Mouse (Mus musculus) Patski (cell line): Measurements from ENCODE around the gene Ank3. TPM values are rescaled to one million over a fixed set of nuclear protein-coding genes. Genes with fewer than 3 reads are reported as not detected.
"Not testable (repeated sequence)": the region's sequence is repeated elsewhere in the genome, so short reads cannot be mapped to it uniquely, and the experiment has no call there.

Source experiments
- ATAC-seq: fragments of 100-300 bp; one replicate; pipeline ENCODE4 v1.8.0; 2021
- CTCF ChIA-PET: fragments of 350-600 bp; sonication (Branson Sonifier 250); formaldehyde crosslinking; loops from one replicate; lab custom pipeline; 2022; ENCODE audit warnings: inconsistent platforms; lab: Charles Lee
- POLR2A ChIA-PET: fragments of 350-600 bp; sonication (Branson Sonifier 250); formaldehyde crosslinking; loops from one replicate; lab custom pipeline; 2022; ENCODE audit warnings: antibody characterized with exemption, inconsistent platforms; lab: Charles Lee
- DNase-seq: peaks from one replicate; pipeline ENCODE4 v3.0.0-alpha.2; 2011; ENCODE audit warnings: low read depth, low spot score
- H3K27me3 ChIP-seq: fragments of 371-371 bp; one replicate; pipeline ENCODE4 v1.5.1; 2021
- CTCF ChIP-seq: fragments of 100-300 bp; IDR thresholded peaks from one replicate; pipeline ENCODE4 v1.5.1; 2021
- in situ Hi-C: fragments of 300-500 bp; cut with MboI; formaldehyde crosslinking; loops from 3 replicates; pipeline ENCODE4 v1.11.1; 2018; ENCODE audit warnings: low pct_unique_long_range_greater_than_20kb, mixed read lengths
- polyA plus RNA-seq: library from polyadenylated mRNA; unstranded; gene quantifications from one replicate; pipeline ENCODE4 v1.2.3, GENCODE M21; 2021

The Ank3 gene
- polyA plus RNA-seq, 1 experiment from 2014 or later: 83.2 TPM

GRCm38 (mm10) chr10:69892162-69892561 is 493.6 kb downstream of the Ank3 start:
- no peak for TF ChIP-seq CTCF
- no peak for DNase-seq
- H3K27me3 ChIP-seq: no peaks in the 10 kb centered on the region
- in situ Hi-C loops: no loop called here
- no peak for ATAC-seq
- POLR2A ChIA-PET: interaction anchor here (0.6 kb wide), 1 partner anchor 320 kb away, joined by 3 read pairs; no protein-coding TSS in a partner anchor
- CTCF ChIA-PET: interaction anchor here (1.0 to 1.1 kb wide), 2 partner anchors 10 to 19 kb away, joined by 3 read pairs; no protein-coding TSS in a partner anchor

DNA sequence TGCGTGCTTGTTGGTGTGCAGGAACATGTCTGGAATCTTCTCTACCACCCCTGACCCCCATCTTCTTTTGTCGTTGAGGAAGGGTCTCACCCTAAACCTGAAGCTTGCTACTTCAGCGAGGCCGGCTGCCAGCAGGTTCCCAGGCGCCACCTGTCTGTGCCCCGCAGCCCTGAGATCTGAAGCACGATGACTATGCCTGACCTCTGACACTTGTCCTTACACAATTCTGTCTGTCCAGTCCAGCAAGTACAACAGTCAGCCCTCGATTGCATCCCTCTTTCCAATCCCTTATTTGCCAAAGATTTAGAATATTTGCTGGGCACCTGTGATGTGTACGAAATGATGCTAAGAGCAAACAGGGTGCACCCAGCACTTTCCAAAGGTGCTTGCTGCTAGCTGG is 497.0 kb downstream of the Ank3 start:
- H3K27me3 ChIP-seq: no peaks in the 10 kb centered on the region
- in situ Hi-C loops: no loop called here
- DNase-seq (no peak), ATAC-seq (no peak)
- TF ChIP-seq CTCF: no peak
- ChIA-PET CTCF (interaction anchor here (1.2 kb wide), 1 partner anchor 20 kb away, joined by 3 read pairs; no protein-coding TSS in a partner anchor), POLR2A (no interaction called here)

- ChIA-PET CTCF (interaction anchor here (0.8 kb wide), 1 partner anchor 63 kb away, joined by 3 read pairs; no protein-coding TSS in a partner anchor), POLR2A (no interaction called here)
- DNase-seq: no peak
- in situ Hi-C loops: no loop called here
- TF ChIP-seq CTCF: no peak
- no peaks in the 10 kb centered on the region for H3K27me3 ChIP-seq
- no peak for ATAC-seq
Observed at GRCm38 (mm10) chr10:69897927-69898326, 499.4 kb downstream of the Ank3 start.

- ATAC-seq: no peak
- no peak for TF ChIP-seq CTCF
- no peaks in the 10 kb centered on the region for H3K27me3 ChIP-seq
- no peak for DNase-seq
- in situ Hi-C loops: no loop called here
- POLR2A ChIA-PET: interaction anchor here (0.6 kb wide), 1 partner anchor 871 kb away, joined by 3 read pairs; no protein-coding TSS in a partner anchor
- CTCF ChIA-PET: interaction anchor here (1.0 to 1.7 kb wide), 2 partner anchors 10 to 26 kb away, joined by 4 read pairs; no protein-coding TSS in a partner anchor
Observed at GRCm38 (mm10) chr10:69898821-69899220, 500.2 kb downstream of the Ank3 start.

- H3K27me3 ChIP-seq: no peaks in the 10 kb centered on the region
- no peak for TF ChIP-seq CTCF
- ATAC-seq: no peak
- in situ Hi-C loops: loop anchor here (25.0 kb wide), 1 partner anchor 1238 kb away; no protein-coding TSS in a partner anchor
- ChIA-PET CTCF (interaction anchor here (0.8 to 1.7 kb wide), 4 partner anchors 11 to 27 kb away, joined by 3 to 4 read pairs (median 4); no protein-coding TSS in a partner anchor), POLR2A (no interaction called here)
- DNase-seq: no peak
Observed at GRCm38 (mm10) chr10:69899788-69900187, 501.2 kb downstream of the Ank3 start.

DNA sequence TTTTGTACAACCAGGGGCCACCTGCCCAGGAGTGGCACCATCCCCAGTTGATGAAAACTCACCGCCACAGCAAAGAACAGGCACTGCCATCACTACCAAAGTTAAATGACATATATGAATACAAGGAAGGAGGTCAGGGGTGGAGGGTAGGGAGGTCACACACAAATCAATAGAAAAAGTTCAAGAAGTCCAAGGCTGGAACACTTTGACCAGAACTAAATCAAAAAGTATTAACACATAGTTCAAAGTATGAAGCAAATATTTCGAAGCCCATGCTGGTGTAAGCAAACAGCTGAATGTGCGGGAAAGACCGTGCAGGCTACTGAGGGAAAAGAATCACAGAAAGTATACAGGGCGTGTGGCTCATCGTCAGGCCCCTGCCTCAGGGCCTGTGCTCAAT is 503.5 kb downstream of the Ank3 start:
- ChIA-PET CTCF (interaction anchor here (1.6 kb wide), 1 partner anchor 13 kb away, joined by 4 read pairs; no protein-coding TSS in a partner anchor), POLR2A (interaction anchor here (1.0 kb wide), 1 partner anchor 13 kb away, joined by 3 read pairs; no protein-coding TSS in a partner anchor)
- in situ Hi-C loops: loop anchor here (25.0 kb wide), 1 partner anchor 1235 kb away; no protein-coding TSS in a partner anchor
- H3K27me3 ChIP-seq: no peaks in the 10 kb centered on the region
- TF ChIP-seq CTCF: no peak
- ATAC-seq: no peak
- no peak for DNase-seq

DNA sequence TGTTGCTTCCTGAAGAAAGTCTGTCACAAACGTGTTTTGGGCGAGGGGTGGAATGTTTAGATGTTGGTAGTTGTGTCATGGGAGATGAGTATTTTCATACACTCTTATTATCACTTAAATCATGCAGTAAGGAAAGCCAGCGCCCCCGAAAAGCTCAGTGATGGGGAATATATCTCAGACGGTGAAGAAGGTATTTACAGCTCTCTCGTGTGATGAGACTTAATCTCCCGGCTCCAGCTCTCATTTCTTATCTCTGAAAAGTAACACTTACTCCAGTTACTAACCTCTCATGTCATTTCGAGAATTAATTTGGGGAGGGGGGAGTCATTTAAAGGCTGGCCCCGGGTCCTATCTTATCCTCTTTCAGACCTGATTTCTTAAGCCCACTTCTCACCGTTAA is 505.7 kb downstream of the Ank3 start:
- no peak for DNase-seq
- no peak for TF ChIP-seq CTCF
- no peak for ATAC-seq
- ChIA-PET CTCF (no interaction called here), POLR2A (no interaction called here)
- H3K27me3 ChIP-seq: no peaks in the 10 kb centered on the region
- in situ Hi-C loops: loop anchor here (25.0 kb wide), 1 partner anchor 1233 kb away; no protein-coding TSS in a partner anchor

DNA sequence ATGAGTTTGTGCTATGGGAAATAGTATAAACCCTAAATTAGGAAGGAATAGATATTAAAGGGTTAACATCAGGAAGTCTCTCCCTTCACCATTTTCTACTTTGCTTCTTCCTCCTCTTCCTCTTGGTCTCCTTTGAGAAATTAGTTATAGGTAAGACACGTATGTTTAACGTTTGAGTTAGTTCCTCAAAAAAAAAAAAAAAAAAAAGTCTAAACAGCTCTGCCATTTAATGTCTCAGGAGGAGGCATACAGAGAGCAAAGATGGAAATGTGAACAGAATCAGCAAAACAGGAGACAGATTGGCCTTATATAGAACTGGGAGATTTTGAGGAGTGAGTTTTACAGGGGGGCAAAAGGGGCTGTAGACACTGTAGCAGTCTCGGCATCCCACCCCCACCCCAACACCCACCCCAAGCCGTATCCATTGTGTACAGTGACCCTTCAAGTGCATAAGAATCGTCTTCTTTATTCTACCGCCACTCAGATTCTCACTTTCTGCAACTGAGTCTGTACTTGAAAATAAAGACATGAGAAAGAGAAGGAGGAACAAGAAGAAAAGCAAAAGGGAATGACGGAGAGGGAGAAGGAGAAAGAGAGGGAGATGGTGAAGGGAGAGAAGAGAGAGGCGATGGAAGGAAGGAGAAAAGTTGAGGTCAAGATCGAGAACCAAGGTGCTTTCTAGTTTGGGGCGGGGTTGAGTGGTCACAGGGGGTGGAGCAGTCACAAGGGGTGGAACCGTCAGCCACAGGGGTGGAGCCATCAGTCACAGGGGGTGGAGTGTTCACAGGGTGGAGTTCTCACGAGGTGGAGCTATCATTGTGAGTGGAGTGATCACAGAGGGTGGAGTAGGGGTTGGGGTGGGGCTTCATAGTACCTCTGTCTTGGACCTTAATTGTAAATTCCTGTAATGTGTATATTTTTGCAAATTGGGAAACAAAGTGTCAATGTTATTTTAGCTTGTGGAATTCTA is 509.5 kb downstream of the Ank3 start:
- TF ChIP-seq CTCF: no peak
- no peaks in the 10 kb centered on the region for H3K27me3 ChIP-seq
- ATAC-seq: no peak
- DNase-seq: no peak
- in situ Hi-C loops: loop anchor here (25.0 kb wide), 1 partner anchor 1229 kb away; no protein-coding TSS in a partner anchor
- ChIA-PET POLR2A (no interaction called here), CTCF (interaction anchor here (1.0 kb wide), 1 partner anchor 36 kb away, joined by 3 read pairs; no protein-coding TSS in a partner anchor)

- ATAC-seq: no peak
- ChIA-PET POLR2A (no interaction called here), CTCF (no interaction called here)
- in situ Hi-C loops: loop anchor here (25.0 kb wide), 1 partner anchor 1227 kb away; no protein-coding TSS in a partner anchor
- H3K27me3 ChIP-seq: no peaks in the 10 kb centered on the region
- DNase-seq: no peak
- no peak for TF ChIP-seq CTCF
Observed at GRCm38 (mm10) chr10:69909856-69910255, 511.3 kb downstream of the Ank3 start.

DNA sequence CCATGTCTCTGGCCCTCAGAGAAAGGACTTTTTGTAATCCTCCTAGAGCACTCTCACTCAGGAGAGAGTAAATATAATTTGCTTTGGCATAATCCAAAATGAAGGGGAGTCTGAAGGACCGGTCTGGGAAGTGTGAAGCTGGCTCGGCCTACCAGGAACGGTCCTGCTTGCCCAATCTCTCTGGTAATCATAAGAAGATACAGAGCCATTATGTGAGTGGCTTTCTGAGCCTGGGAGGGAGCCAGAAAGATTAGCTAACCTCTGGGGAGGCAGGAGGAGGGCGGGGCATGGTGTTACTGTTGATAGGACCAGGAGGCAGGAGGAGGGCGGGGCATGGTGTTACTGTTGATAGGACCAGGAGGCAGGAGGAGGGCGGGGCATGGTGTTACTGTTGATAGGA is 511.7 kb downstream of the Ank3 start:
- not testable (repeated sequence) for DNase-seq, H3K27me3 ChIP-seq, ATAC-seq
- in situ Hi-C loops: loop anchor here (25.0 kb wide), 1 partner anchor 1227 kb away; no protein-coding TSS in a partner anchor
- ChIA-PET CTCF (interaction anchor here (1.0 kb wide), 1 partner anchor 10 kb away, joined by 3 read pairs; no protein-coding TSS in a partner anchor), POLR2A (interaction anchor here (0.6 kb wide), 1 partner anchor 75 kb away, joined by 6 read pairs; no protein-coding TSS in a partner anchor)

- in situ Hi-C loops: loop anchor here (25.0 kb wide), 1 partner anchor 1227 kb away; no protein-coding TSS in a partner anchor
- not testable (repeated sequence) for ATAC-seq, H3K27me3 ChIP-seq, DNase-seq
- ChIA-PET POLR2A (interaction anchor here (0.6 kb wide), 1 partner anchor 74 kb away, joined by 6 read pairs; no protein-coding TSS in a partner anchor), CTCF (interaction anchor here (1.0 to 1.1 kb wide), 2 partner anchors 11 to 19 kb away, joined by 3 read pairs; no protein-coding TSS in a partner anchor)
Observed at GRCm38 (mm10) chr10:69910726-69911125, 512.2 kb downstream of the Ank3 start.
